Mouse (Mus musculus) bone marrow macrophage, adult 2 months (primary cell): ENCODE data around the gene Dhrs4.

ENCODE experiments used
- CTCF ChIP-seq: IDR thresholded peaks from 2 replicates; pipeline ENCODE4 v1.5.1; 2012; ENCODE audit warnings: low read depth, mild to moderate bottlenecking, low read length, moderate library complexity
- POLR2A ChIP-seq: IDR thresholded peaks from 2 replicates; pipeline ENCODE4 v1.6.1; 2012; ENCODE audit warnings: mild to moderate bottlenecking, low read depth, low read length, borderline replicate concordance

GRCm38 (mm10) chr14:55492103-55492502 lies 13.5 kb downstream of the Dhrs4 start:
- TF ChIP-seq CTCF: no peak
- no peak for TF ChIP-seq POLR2A
